Mouse (Mus musculus): ENCODE data around the gene Fam120a. TPM values are rescaled to one million over a fixed set of nuclear protein-coding genes. Genes with fewer than 3 reads are reported as not detected.

Gene Fam120a
- total and polyA plus RNA-seq, 3 experiments = 66.2 to 119 (median 82.7) TPM

DNA sequence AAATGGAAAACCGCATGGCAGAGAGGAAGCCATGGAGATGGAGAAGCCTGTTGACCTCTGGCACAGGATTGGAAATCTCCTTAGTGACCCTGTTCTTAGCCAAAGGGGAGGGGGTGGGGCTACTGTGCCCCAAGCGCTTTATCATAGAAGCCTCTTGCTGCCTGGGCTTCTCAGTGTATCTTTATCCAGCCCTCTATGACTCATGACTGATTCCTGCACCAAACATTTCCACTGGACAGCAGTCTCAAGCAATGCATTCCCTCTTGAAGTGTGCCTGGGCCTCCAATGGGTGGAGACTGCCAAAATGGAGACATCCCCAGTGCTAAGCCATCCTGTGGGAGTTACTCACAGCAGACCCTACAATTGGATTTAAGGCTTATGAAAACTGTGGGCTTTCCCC lies 22.3 kb upstream of the Fam120a start:
- H3K27ac ChIP-seq (ENCODE audit: control insufficient read depth, low read depth, low read length) = no peak overlapping the region

DNA sequence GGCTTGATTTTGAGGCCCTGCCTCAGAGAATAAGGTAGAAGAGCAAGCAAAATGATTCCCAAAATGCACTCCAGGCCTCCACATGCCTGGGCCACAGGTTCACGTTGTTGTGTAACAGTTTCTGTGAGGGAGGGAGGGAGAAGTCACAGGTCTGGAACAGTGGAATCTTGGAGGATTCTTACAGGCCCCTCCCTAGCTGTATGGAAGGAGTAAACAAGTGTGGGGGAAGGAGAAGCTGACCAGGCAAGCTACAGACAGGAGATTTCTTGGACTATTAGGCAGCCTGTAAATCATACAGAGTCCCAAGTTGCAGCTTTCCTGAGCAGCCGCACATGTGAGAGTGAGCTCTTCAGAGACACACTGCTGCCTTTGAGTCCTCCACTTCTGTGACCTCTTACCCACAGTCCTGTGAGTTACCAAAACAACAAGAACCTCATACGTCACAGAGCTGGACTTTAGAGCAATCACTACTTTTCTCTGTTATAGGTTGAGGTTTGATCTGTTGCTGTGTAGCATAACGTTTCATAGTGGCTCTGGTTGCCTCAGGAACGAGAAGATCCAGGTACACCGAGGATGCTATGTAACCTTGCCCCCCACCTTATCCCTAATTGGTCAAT lies 14.8 kb upstream of the Fam120a start:
- TF ChIP-seq MXI1 (IDR thresholded peaks at IDR 0.05; ENCODE audit: low read depth, low read length) (no peak), E2F4 (IDR thresholded peaks at IDR 0.05; ENCODE audit: borderline replicate concordance, low read depth, low read length) (no peak), KAT2A (conservative IDR thresholded peaks at IDR 0.05; ENCODE audit: low read depth, low read length) (no peak), TBP (IDR thresholded peaks at IDR 0.05; ENCODE audit: low read depth, low read length) (no peak), MEF2A (IDR thresholded peaks at IDR 0.05; ENCODE audit: extremely low read depth, insufficient replicate concordance, low read depth, low read length, poor library complexity, severe bottlenecking) (no peak), CHD2 (IDR thresholded peaks at IDR 0.05; ENCODE audit: low read length) (no peak)
- Histone ChIP-seq H3K4me1 (ENCODE audit: control insufficient read depth in 1 of 2, insufficient read depth in 2 of 2, low read length in 2 of 2) (no peaks in the 10 kb centered on the region), H3K36me3 (ENCODE audit: control insufficient read depth in 1 of 2, insufficient read depth in 2 of 2, low read length in 2 of 2) (no peaks in the 10 kb centered on the region), H3K4me3 (ENCODE audit: control insufficient read depth in 1 of 2, insufficient read depth in 1 of 2, low read depth in 2 of 2, low read length in 2 of 2) (no peak overlapping the region), H3K9ac (ENCODE audit: control insufficient read depth, low read depth, low read length, poor library complexity, severe bottlenecking) (no peak overlapping the region), H3K79me2 (ENCODE audit: control insufficient read depth, insufficient read depth, low read length, poor library complexity) (no peaks in the 10 kb centered on the region), H3K27ac (ENCODE audit: control insufficient read depth, low read depth, low read length) (no peak overlapping the region), H3K9me3 (replicated peaks; ENCODE audit: insufficient read depth, low read length) (no peaks in the 10 kb centered on the region), H3K27me3 (ENCODE audit: control insufficient read depth in 1 of 2, insufficient read depth in 2 of 2, low read length in 2 of 2) (no peaks in the 10 kb centered on the region)
- no peak for DNase-seq (ENCODE audit: low read depth, low spot score)

More for the DNA sequence above, 22.3 kb upstream of the Fam120a start:
- no peaks in the 10 kb centered on the region for H3K36me3 ChIP-seq (ENCODE audit: control insufficient read depth in 1 of 2, insufficient read depth in 2 of 2, low read length in 2 of 2)
- DNase-seq (ENCODE audit: low read depth, low spot score) = no peak
- H3K4me1 ChIP-seq (ENCODE audit: control insufficient read depth in 1 of 2, insufficient read depth in 2 of 2, low read length in 2 of 2) = no peaks in the 10 kb centered on the region
- H3K27me3 ChIP-seq (ENCODE audit: control insufficient read depth in 1 of 2, insufficient read depth in 2 of 2, low read length in 2 of 2) = peaks cover 0 to 1% of the 10 kb centered on the region in 2 experiments; a peak in 1 of 4 replicates
- H3K9ac ChIP-seq (ENCODE audit: control insufficient read depth, low read depth, low read length, poor library complexity, severe bottlenecking) = no peak overlapping the region
- no peak for TF ChIP-seq CTCF (IDR thresholded peaks at IDR 0.05 in 2 of 3, conservative IDR thresholded peaks at IDR 0.05 in 1 of 3; ENCODE audit: control insufficient read depth in 1 of 3, insufficient read depth in 1 of 3, low read depth in 2 of 3, low read length in 3 of 3, poor library complexity in 1 of 3, severe bottlenecking in 1 of 3)
- TF ChIP-seq RCOR1 (IDR thresholded peaks at IDR 0.05; ENCODE audit: low read depth, low read length) = no peak
- TF ChIP-seq EP300 (IDR thresholded peaks at IDR 0.05; ENCODE audit: low read depth in 1 of 2, low read length in 2 of 2) = no peak
- TF ChIP-seq MYB (IDR thresholded peaks at IDR 0.05; ENCODE audit: low read depth, low read length) = no peak
- no peak for TF ChIP-seq ZKSCAN1 (IDR thresholded peaks at IDR 0.05; ENCODE audit: low read depth, low read length)
- TF ChIP-seq POLR2AphosphoS5 (IDR thresholded peaks at IDR 0.05; ENCODE audit: borderline replicate concordance, low read depth, low read length) = no peak
- TF ChIP-seq MAFK (IDR thresholded peaks at IDR 0.05; ENCODE audit: borderline replicate concordance, low read depth, low read length) = no peak
- no peak for TF ChIP-seq POLR2AphosphoS2 (IDR thresholded peaks at IDR 0.05; ENCODE audit: low read length)
- TF ChIP-seq CHD1 (IDR thresholded peaks at IDR 0.05; ENCODE audit: low read depth, low read length) = no peak
- TF ChIP-seq TAL1 (IDR thresholded peaks at IDR 0.05; ENCODE audit: low read length) = no peak
- TF ChIP-seq USF1 (IDR thresholded peaks at IDR 0.05; ENCODE audit: low read depth, low read length) = no peak
- no peaks in the 10 kb centered on the region for H3K79me2 ChIP-seq (ENCODE audit: control insufficient read depth, insufficient read depth, low read length, poor library complexity)
- H3K4me3 ChIP-seq (ENCODE audit: control insufficient read depth in 1 of 2, insufficient read depth in 1 of 2, low read depth in 2 of 2, low read length in 2 of 2) = no peak overlapping the region
- no peaks in the 10 kb centered on the region for H3K9me3 ChIP-seq (replicated peaks; ENCODE audit: insufficient read depth, low read length)

All from MEL (cell line).